Mouse (Mus musculus) thymus, postnatal 0 days (tissue): Measurements from ENCODE around the gene Aadacl4. TPM values are rescaled to one million over a fixed set of nuclear protein-coding genes. Genes with fewer than 3 reads are reported as not detected.
"Not testable (repeated sequence)": the region's sequence is repeated elsewhere in the genome, so short reads cannot be mapped to it uniquely, and the experiment has no call there.

Source experiments
- DNase-seq: peaks from one replicate; pipeline ENCODE4 v3.0.0-alpha.2; 2015; ENCODE audit warnings: low spot score
- polyA plus RNA-seq: library from polyadenylated mRNA; unstranded; fragments of >200 nt; fragmentation: Nextera tagmentation; extraction: Ambion mirVana; gene quantifications from 2 replicates; pipeline ENCODE4 v1.2.1, GENCODE M21; 2015

Gene Aadacl4
- not detected in 2 replicates for polyA plus RNA-seq

- no peak for DNase-seq
These were observed at the start of gene Aadacl4 for GRCm38 (mm10) chr4:144613407-144613806. Gene Aadacl4 (plus strand): TSS chr4:144613707.

- no peak for DNase-seq
These were observed 48.5 kb upstream of the Aadacl4 start, which contains the start of gene Gm13124 for GRCm38 (mm10) chr4:144565034-144565433. Gene Gm13124 (minus strand): TSS chr4:144565134.

DNA sequence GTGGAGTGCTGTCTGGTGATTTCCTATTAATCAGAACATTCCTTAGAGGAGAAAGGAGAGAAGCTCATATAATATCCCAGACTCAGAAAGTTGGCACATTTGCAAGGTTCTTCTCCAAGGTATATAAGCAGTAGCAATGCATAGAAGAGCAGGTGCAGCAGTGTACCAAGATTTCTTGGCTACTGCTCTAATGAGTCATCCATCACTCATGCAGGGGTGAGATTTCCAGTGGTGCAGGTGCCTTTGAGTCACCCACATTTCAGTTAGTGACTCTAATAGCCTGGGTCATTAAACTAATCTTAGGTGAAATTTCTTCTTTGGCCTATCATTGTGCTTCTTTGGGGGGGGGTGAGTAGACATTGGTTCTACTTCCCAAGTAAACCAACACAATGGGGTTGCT lies 45.8 kb upstream of the Aadacl4 start:
- DNase-seq: no peak

- DNase-seq: not testable (repeated sequence)
These were observed 27.3 kb upstream of the Aadacl4 start for GRCm38 (mm10) chr4:144586207-144586606.

GRCm38 (mm10) chr4:144592790-144593189 lies 20.7 kb upstream of the Aadacl4 start:
- no peak for DNase-seq

- DNase-seq: no peak
These were observed 1.1 kb downstream of the Aadacl4 start for GRCm38 (mm10) chr4:144614586-144614985.

GRCm38 (mm10) chr4:144638263-144638662 lies 24.8 kb downstream of the Aadacl4 start:
- no peak for DNase-seq

Other genes starting within 250 kb of the Aadacl4 start
- gene Pramef20, start 235.8 kb upstream of the Aadacl4 start, polyA plus RNA-seq: not detected in 2 replicates
- 0.06 and 0.09 TPM in 2 replicates for gene Pramef12, start 205.2 kb upstream of the Aadacl4 start, polyA plus RNA-seq
- 0.13 TPM in 1 of 2 replicates, not detected in the other for gene 1700012P22Rik, start 174.9 kb upstream of the Aadacl4 start, polyA plus RNA-seq
- not detected in 2 replicates for gene Gm9944, start 160.4 kb upstream of the Aadacl4 start, polyA plus RNA-seq
- gene Aadacl3, start 150.0 kb upstream of the Aadacl4 start, polyA plus RNA-seq: not detected in 2 replicates
- gene 9430007A20Rik, start 93.9 kb upstream of the Aadacl4 start, polyA plus RNA-seq: not detected in 2 replicates
- gene Gm13124, start 48.6 kb upstream of the Aadacl4 start, polyA plus RNA-seq: not detected in 2 replicates
- not detected in 2 replicates for gene Gm436, start 72.7 kb downstream of the Aadacl4 start, polyA plus RNA-seq
- gene Gm13178, start 107.7 kb downstream of the Aadacl4 start, polyA plus RNA-seq: not detected in 2 replicates
- gene Gm438, start 172.9 kb downstream of the Aadacl4 start, polyA plus RNA-seq: not detected in 2 replicates